Mouse (Mus musculus) kidney, adult 9 months (tissue): Measurements from ENCODE around the gene Acap3.
A peak's percentile ranks its signal among the peaks of the same experiment; 100 is the strongest.

Experiments used
- DNase-seq: peaks from one replicate; pipeline ENCODE4 v3.0.0; 2022

Acap3 gene

GRCm38 (mm10) chr4:155943534-155944249 lies 52.1 kb downstream of the Acap3 start, which contains the start of gene Ube2j2:
Ube2j2 (plus strand) TSS chr4:155943831.
- DNase-seq: peak; percentile 97

GRCm38 (mm10) chr4:155944271-155944670 lies 52.6 kb downstream of the Acap3 start:
- peak; percentile 36 for DNase-seq

GRCm38 (mm10) chr4:155947094-155947493 lies 55.5 kb downstream of the Acap3 start:
- no peak for DNase-seq

GRCm38 (mm10) chr4:155955491-155955890 lies 63.9 kb downstream of the Acap3 start:
- no peak for DNase-seq
